Mouse (Mus musculus) kidney, embryonic 16.5 days (tissue): Measurements from ENCODE around the gene Gm21650. TPM values are rescaled to one million over a fixed set of nuclear protein-coding genes. Genes with fewer than 3 reads are reported as not detected.
"Not testable (repeated sequence)": the region's sequence is repeated elsewhere in the genome, so short reads cannot be mapped to it uniquely, and the experiment has no call there.

Experiments
- ATAC-seq: fragments of 200-750 bp; cut with Nextera tagmentation; 2 replicates; pipeline ENCODE4 v1.8.0; 2017; ENCODE audit warnings: moderate TSS enrichment; ENCODE audit not compliant: low FRiP score, low TSS enrichment
- H3K27ac ChIP-seq: fragments of 300-500 bp; sonication (generic); 2 replicates; pipeline ENCODE4 v1.5.1; 2014; ENCODE audit warnings: low read length
- H3K27me3 ChIP-seq: fragments of 300-500 bp; sonication (generic); 2 replicates; pipeline ENCODE4 v1.6.1; 2014; ENCODE audit warnings: low read length, control low read depth, mixed read lengths; ENCODE audit not compliant: insufficient read depth
- H3K36me3 ChIP-seq: fragments of 300-500 bp; sonication (generic); 2 replicates; pipeline ENCODE4 v1.6.1; 2014; ENCODE audit warnings: low read length, control low read depth, mixed read lengths; ENCODE audit not compliant: insufficient read depth
- H3K4me1 ChIP-seq: fragments of 300-500 bp; sonication (generic); 2 replicates; pipeline ENCODE4 v1.6.1; 2014; ENCODE audit warnings: low read length, control low read depth, mixed read lengths; ENCODE audit not compliant: insufficient read depth
- H3K4me2 ChIP-seq: fragments of 300-500 bp; sonication (generic); replicated peaks from 2 replicates; pipeline ENCODE4 v1.6.1; 2014; ENCODE audit warnings: low read depth, low read length
- H3K4me3 ChIP-seq: fragments of 300-500 bp; sonication (generic); 2 replicates; pipeline ENCODE4 v1.5.1; 2014; ENCODE audit warnings: mild to moderate bottlenecking, low read length
- H3K9ac ChIP-seq: fragments of 300-500 bp; sonication (generic); replicated peaks from 2 replicates; pipeline ENCODE4 v1.6.1; 2014; ENCODE audit warnings: low read length
- H3K9me3 ChIP-seq: fragments of 300-500 bp; sonication (generic); 2 replicates; pipeline ENCODE4 v1.6.1; 2016; ENCODE audit warnings: low read length, control low read depth
- WGBS: fragments of 180-500 bp; shearing (Covaris S2); extraction: QIAGEN DNeasy Blood & Tissue Kit; methylation state at CpG from one replicate; pipeline ENCODE4 v1.1.7; 2014; 5-methylcytosine and 5-hydroxymethylcytosine counted together
- polyA plus RNA-seq: library from polyadenylated mRNA; unstranded; fragments of >200 nt; fragmentation: Nextera tagmentation; extraction: Ambion mirVana; gene quantifications from 2 replicates; pipeline ENCODE4 v1.2.1, GENCODE M21; 2015

The Gm21650 gene
- not detected in 2 replicates for polyA plus RNA-seq

- not testable (repeated sequence) for H3K4me3 ChIP-seq, H3K36me3 ChIP-seq, H3K9me3 ChIP-seq, H3K27me3 ChIP-seq, H3K9ac ChIP-seq, H3K27ac ChIP-seq, H3K4me2 ChIP-seq, H3K4me1 ChIP-seq, ATAC-seq
- WGBS: no CpG with 5 or more reads among the region's 6 CpGs
Observed at GRCm38 (mm10) chrY:77692508-77692907, at the start of gene Gm21650. Gene Gm21650, plus strand, starts transcription at chrY:77692808.
